Mouse (Mus musculus) midbrain, embryonic 11.5 days (tissue): ENCODE data around the gene Aven. TPM values are rescaled to one million over a fixed set of nuclear protein-coding genes. Genes with fewer than 3 reads are reported as not detected.

Source experiments
- ATAC-seq: fragments of 200-750 bp; cut with Nextera tagmentation; 2 replicates; pipeline ENCODE4 v1.8.0; 2017; ENCODE audit warnings: moderate TSS enrichment, moderate library complexity; ENCODE audit not compliant: low FRiP score
- DNase-seq: peaks from one replicate; pipeline ENCODE4 v3.0.0; 2015; ENCODE audit warnings: low spot score; ENCODE audit errors: missing footprints
- H3K27ac ChIP-seq: fragments of 300-500 bp; sonication (generic); 2 replicates; pipeline ENCODE4 v1.5.1; 2014; ENCODE audit warnings: low read depth, low read length
- H3K27me3 ChIP-seq: fragments of 300-500 bp; sonication (generic); 2 replicates; pipeline ENCODE4 v1.6.1; 2014; ENCODE audit warnings: mild to moderate bottlenecking, low read length, moderate library complexity, mixed read lengths; ENCODE audit not compliant: control insufficient read depth, insufficient read depth
- H3K36me3 ChIP-seq: fragments of 300-500 bp; sonication (generic); 2 replicates; pipeline ENCODE4 v1.6.1; 2014; ENCODE audit warnings: mild to moderate bottlenecking, low read length, moderate library complexity, mixed read lengths; ENCODE audit not compliant: control insufficient read depth, insufficient read depth
- H3K4me1 ChIP-seq: fragments of 300-500 bp; sonication (generic); 2 replicates; pipeline ENCODE4 v1.6.1; 2014; ENCODE audit warnings: low read length; ENCODE audit not compliant: control insufficient read depth, insufficient read depth
- H3K4me2 ChIP-seq: fragments of 300-500 bp; sonication (generic); 2 replicates; pipeline ENCODE4 v1.6.1; 2014; ENCODE audit warnings: mild to moderate bottlenecking, moderate library complexity
- H3K4me3 ChIP-seq: fragments of 300-500 bp; sonication (generic); 2 replicates; pipeline ENCODE4 v1.5.1; 2014; ENCODE audit warnings: low read depth, low read length
- H3K9ac ChIP-seq: fragments of 300-500 bp; sonication (generic); 2 replicates; pipeline ENCODE4 v1.6.1; 2014; ENCODE audit warnings: low read length
- H3K9me3 ChIP-seq: fragments of 300-500 bp; sonication (generic); 2 replicates; pipeline ENCODE4 v1.6.1; 2016; ENCODE audit warnings: low read length; ENCODE audit not compliant: control insufficient read depth
- WGBS: fragments of 180-500 bp; shearing (Covaris S2); extraction: QIAGEN DNeasy Blood & Tissue Kit; methylation state at CpG from one replicate; pipeline ENCODE4 v1.1.7; 2014; 5-methylcytosine and 5-hydroxymethylcytosine counted together
- polyA plus RNA-seq: library from polyadenylated mRNA; unstranded; fragments of >200 nt; fragmentation: Nextera tagmentation; extraction: Ambion mirVana; gene quantifications from 2 replicates; pipeline ENCODE4 v1.2.1, GENCODE M21; 2014

Gene Aven
- polyA plus RNA-seq, 1 experiment from 2014 or later = 6.9 TPM

DNA sequence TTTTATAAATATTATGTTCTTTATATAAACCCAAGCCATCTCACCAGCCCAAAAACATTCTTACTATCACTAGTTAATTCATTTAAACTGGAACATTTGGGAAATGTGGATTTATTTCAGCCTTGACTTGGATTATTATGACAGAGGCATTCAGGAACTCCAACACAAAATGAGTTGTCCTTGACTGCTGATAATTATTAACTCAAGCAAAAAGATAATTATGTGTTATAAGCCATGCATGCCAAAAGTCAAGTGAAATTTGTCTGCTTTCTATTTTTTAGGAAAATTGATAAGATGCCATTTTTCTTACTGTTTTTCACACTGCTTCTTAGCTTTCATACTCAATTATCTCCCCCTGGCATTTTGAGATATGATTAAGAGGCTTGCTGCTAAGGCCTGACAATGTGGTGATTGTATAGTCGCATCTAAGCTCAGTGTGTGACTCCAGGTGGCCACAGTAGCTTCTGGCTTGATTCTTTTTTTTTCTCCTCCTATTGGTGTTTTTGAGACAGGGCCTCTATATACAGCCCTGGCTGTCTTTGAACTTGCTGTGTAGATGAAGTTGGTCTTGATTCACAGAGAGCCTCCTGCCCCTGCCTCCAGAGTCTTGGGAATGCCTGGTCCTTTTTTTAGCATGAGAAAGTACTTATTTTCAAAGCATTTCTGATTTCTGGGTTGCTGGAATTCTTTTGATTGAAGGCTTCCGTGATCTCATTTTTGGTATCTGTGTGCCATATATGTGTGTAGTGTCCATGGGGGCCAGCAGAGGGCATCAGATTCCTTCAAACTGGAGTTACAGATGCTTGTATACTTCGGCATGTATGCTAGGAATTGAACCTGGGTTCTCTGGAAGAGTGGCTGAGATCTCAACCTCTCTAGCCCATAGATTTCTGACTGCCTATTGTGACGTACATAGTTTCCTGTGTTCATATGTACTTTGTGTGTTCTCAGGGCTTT lies 28.0 kb downstream of the Aven start:
- H3K27ac ChIP-seq = no peak overlapping the region
- H3K36me3 ChIP-seq = no peaks in the 10 kb centered on the region
- H3K9me3 ChIP-seq = no peaks in the 10 kb centered on the region
- H3K9ac ChIP-seq = no peak overlapping the region
- DNase-seq (no peak), ATAC-seq (no peak)
- no peak overlapping the region for H3K4me3 ChIP-seq
- H3K4me1 ChIP-seq = no peaks in the 10 kb centered on the region
- no peak overlapping the region for H3K4me2 ChIP-seq
- H3K27me3 ChIP-seq = no peaks in the 10 kb centered on the region
- 87% methylated on average over 4 of the region's 4 CpGs for WGBS

DNA sequence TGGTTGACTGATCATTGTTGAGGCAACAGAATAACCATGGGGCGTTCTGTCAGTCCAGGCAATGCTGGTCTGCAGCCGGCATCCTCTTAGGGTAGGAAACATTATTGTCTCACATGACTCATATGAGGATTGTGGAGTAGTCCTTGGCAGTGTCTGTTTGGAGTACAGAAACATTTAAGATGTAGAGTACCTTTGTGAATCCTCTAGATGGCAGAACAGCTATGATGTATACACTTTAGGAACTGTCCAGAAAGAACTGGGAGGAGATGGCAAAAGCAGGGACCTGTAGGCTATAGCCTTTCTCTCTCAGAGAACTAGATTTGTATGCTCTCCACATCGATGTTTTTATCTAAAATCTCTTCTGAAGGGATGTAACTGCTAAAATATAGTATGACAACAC lies 34.2 kb downstream of the Aven start:
- no peaks in the 10 kb centered on the region for H3K36me3 ChIP-seq
- no peak overlapping the region for H3K4me2 ChIP-seq
- H3K4me1 ChIP-seq = no peaks in the 10 kb centered on the region
- H3K9ac ChIP-seq = no peak overlapping the region
- WGBS = 81% methylated on average over 3 of the region's 3 CpGs
- H3K27ac ChIP-seq = no peak overlapping the region
- no peaks in the 10 kb centered on the region for H3K27me3 ChIP-seq
- no peak overlapping the region for H3K4me3 ChIP-seq
- H3K9me3 ChIP-seq = no peaks in the 10 kb centered on the region
- no peak for ATAC-seq
- DNase-seq = no peak

DNA sequence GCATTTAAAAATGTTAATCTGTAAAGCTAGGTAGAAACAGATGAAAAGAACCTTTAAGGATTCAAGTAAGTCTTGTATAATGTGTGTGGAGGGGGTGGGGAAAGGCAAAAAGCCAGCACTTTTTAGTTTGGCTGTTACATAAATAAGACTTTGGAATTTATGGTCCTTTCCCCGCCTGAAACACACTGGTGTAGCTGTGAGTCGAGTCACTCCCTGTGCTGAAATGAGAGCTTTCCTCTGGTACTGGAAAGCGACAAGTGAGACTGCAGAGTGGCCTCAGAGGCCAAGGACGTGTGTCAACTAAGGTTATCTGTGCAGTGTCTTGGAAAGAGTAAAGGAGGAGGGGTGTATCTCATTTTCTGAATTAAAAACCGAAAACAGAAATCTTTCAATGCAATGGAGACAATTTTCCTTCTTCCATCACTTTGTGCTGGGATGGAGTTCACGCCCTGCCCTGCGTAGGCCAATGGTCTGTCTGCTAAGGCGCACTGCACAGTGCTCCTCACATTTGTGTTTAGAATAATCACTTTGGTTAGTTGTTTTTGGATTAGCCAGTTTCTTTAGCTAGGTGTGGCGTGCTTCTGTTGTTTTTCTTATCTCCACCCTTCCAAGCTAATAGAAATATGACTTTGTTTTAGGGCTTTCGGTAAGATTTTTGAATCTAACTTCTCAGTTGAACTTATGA lies 40.2 kb downstream of the Aven start:
- ATAC-seq (no peak), DNase-seq (no peak)
- no peak overlapping the region for H3K27ac ChIP-seq
- no peaks in the 10 kb centered on the region for H3K4me1 ChIP-seq
- no peak overlapping the region for H3K4me2 ChIP-seq
- 87% methylated on average over 10 of the region's 10 CpGs for WGBS
- H3K9me3 ChIP-seq = no peaks in the 10 kb centered on the region
- no peak overlapping the region for H3K9ac ChIP-seq
- H3K36me3 ChIP-seq = no peaks in the 10 kb centered on the region
- H3K27me3 ChIP-seq = no peaks in the 10 kb centered on the region
- H3K4me3 ChIP-seq = no peak overlapping the region

DNA sequence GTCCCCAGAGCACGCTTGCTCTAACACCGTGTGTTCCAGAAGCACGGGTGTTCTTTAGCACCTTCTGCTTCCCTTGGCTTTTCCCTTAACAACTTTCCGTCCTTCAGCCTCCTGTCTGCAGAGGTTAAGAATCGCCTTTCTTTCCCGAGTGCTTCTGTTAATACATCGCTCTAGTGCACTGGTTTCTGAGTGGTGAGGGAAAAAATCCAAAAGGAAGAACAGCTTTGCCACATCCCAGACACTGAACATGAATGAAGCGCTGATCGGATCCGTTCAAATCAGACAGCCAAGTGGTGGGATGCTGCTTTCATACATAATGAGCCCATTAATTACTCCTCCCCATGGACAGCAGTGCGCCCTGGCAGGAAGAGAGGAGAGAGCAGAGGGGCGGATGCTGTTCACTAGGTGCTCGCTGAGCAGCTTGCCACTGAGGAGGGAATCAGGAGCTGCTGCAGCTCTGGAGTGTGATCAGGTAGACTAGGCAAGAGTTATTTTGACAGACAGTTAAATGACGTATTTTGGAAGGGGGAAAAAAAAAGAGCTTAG lies 42.0 kb downstream of the Aven start:
- DNase-seq (no peak), ATAC-seq (no peak)
- WGBS = 62% methylated on average over 14 of the region's 14 CpGs
- no peak overlapping the region for H3K4me2 ChIP-seq
- no peaks in the 10 kb centered on the region for H3K27me3 ChIP-seq
- H3K27ac ChIP-seq = no peak overlapping the region
- no peaks in the 10 kb centered on the region for H3K4me1 ChIP-seq
- no peak overlapping the region for H3K4me3 ChIP-seq
- no peaks in the 10 kb centered on the region for H3K36me3 ChIP-seq
- no peaks in the 10 kb centered on the region for H3K9me3 ChIP-seq
- no peak overlapping the region for H3K9ac ChIP-seq

DNA sequence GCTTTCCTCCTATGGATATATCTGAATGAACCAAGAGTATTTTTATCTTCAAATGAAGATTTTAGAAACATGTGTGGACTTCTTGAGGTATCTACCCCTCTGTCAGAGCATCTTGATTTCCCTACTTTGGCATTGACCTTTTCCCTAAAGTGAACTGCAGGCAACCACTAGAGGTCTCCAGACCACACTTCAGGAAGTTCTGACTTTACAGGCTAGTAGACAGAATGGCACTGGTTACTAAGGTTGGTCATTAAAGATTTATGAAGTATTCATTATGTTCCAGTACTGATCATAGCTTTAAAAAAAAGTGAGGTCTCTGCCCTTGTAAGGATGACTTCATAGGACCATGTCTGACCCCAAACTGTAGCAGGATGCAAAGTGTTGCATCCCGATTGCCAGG lies 46.0 kb downstream of the Aven start:
- H3K4me3 ChIP-seq = no peak overlapping the region
- ATAC-seq (no peak), DNase-seq (no peak)
- WGBS = 95% methylated on average over 1 of the region's 1 CpGs
- no peak overlapping the region for H3K27ac ChIP-seq
- H3K36me3 ChIP-seq = no peaks in the 10 kb centered on the region
- H3K9me3 ChIP-seq = no peaks in the 10 kb centered on the region
- H3K9ac ChIP-seq = no peak overlapping the region
- no peaks in the 10 kb centered on the region for H3K4me1 ChIP-seq
- no peak overlapping the region for H3K4me2 ChIP-seq
- H3K27me3 ChIP-seq = no peaks in the 10 kb centered on the region

DNA sequence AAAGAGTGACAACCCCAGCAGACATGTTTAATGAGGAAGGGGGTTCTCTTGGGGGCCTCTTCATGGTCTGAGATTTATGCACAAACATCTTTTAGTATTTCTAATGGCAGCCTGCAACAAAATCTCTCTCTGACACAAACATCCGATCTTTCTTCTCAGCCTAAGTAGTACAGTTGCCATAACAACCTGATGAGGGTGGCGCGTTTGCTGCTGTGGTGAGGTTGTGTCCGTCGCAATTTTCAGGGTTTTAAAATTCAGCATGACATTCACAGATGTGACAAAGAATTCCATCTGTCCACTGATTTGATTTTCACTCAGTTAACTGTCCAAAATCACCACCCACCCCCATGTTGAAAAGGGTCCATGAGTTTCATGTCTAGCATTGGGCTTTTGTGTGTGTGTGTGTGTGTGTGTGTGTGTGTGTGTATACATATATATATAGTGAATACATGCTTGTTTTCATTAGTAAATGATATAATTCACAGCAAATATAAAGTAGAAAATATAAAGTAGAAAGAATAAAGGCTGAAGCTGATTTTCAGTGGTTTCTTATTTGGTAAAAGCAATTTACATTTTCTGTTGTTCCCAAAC lies 49.0 kb downstream of the Aven start:
- Histone ChIP-seq H3K9ac (no peak overlapping the region), H3K27me3 (no peaks in the 10 kb centered on the region), H3K9me3 (no peaks in the 10 kb centered on the region), H3K27ac (no peak overlapping the region), H3K4me1 (no peaks in the 10 kb centered on the region), H3K4me2 (no peak overlapping the region), H3K4me3 (no peak overlapping the region), H3K36me3 (no peaks in the 10 kb centered on the region)
- no peak for DNase-seq
- 85% methylated on average over 5 of the region's 5 CpGs for WGBS
- ATAC-seq = no peak

DNA sequence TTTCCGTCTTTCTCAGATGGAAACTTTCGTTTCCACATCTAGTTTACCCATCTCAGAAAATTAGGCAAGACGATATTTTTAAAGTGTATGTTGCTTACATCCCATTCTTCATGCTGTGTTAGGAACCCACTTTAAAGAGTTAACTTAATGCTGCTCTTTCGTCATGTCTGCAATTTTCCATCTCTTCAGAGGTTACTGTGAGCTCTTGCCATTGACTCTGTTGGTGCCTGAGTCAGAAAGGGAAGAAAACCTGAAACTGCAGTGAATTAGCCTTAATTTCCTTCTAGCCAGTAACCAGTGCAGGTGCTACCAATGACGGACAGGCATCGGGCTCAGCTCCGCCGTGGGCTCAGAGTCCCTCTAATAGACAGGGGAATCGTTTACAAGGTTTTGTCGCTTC lies 63.8 kb downstream of the Aven start:
- no peaks in the 10 kb centered on the region for H3K4me1 ChIP-seq

DNA sequence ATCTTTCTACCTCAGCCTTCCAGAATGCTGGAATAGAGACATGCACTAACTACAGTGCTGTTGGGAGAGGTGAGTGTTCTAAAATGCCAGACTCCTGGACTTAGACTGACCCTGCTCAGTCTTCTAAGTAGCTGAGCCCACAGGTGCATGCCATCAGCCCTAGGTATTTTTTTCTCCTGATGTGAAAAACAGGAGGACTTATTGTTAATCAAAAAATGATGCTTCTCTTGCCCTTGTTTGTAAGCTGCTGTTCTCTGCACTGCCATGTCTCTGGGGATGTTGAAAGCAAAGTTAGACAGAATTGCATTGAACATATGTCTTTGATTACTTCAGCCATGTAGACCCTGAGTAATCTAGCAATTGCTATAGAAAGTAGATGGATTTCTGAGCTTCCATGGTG lies 64.7 kb downstream of the Aven start:
- ATAC-seq (no peak), DNase-seq (no peak)
- Histone ChIP-seq H3K4me1 (no peaks in the 10 kb centered on the region), H3K27ac (no peak overlapping the region), H3K4me2 (no peak overlapping the region), H3K4me3 (no peak overlapping the region), H3K36me3 (no peaks in the 10 kb centered on the region), H3K27me3 (no peaks in the 10 kb centered on the region), H3K9me3 (no peaks in the 10 kb centered on the region), H3K9ac (no peak overlapping the region)

More for the DNA sequence above, 63.8 kb downstream of the Aven start:
- DNase-seq (no peak), ATAC-seq (no peak)
- 92% methylated on average over 10 of the region's 10 CpGs for WGBS
- Histone ChIP-seq H3K9me3 (no peaks in the 10 kb centered on the region), H3K9ac (no peak overlapping the region), H3K27me3 (no peaks in the 10 kb centered on the region), H3K4me2 (no peak overlapping the region), H3K4me3 (no peak overlapping the region), H3K36me3 (no peaks in the 10 kb centered on the region), H3K27ac (no peak overlapping the region)

DNA sequence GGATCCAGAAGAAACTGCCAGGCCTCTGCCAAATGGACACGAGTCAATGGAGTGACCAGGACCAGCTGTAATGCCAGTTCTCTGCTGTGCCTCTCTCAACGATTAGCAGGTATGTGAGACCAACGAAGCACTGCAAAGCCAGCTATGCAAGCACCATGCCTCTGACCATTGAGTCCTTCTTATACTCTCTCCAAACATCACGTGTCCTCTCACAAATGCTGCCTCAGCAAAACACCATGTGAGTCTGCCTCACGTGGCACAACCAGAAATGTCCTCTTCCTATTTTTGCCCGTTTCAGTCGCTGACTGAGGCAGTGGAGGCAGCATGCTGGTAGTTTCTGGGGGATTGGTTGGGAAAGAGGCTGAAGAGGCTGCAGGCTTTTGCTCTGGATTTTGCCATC lies 68.8 kb downstream of the Aven start:
- H3K36me3 ChIP-seq = no peaks in the 10 kb centered on the region
- H3K4me2 ChIP-seq = no peak overlapping the region
- no peak overlapping the region for H3K4me3 ChIP-seq
- DNase-seq (no peak), ATAC-seq (no peak)
- 89% methylated on average over 7 of the region's 7 CpGs for WGBS
- H3K27ac ChIP-seq = no peak overlapping the region
- no peak overlapping the region for H3K9ac ChIP-seq
- no peaks in the 10 kb centered on the region for H3K9me3 ChIP-seq
- no peaks in the 10 kb centered on the region for H3K27me3 ChIP-seq
- H3K4me1 ChIP-seq = no peaks in the 10 kb centered on the region
